Mouse (Mus musculus): ENCODE measurements around the gene Rad23b.

DNA sequence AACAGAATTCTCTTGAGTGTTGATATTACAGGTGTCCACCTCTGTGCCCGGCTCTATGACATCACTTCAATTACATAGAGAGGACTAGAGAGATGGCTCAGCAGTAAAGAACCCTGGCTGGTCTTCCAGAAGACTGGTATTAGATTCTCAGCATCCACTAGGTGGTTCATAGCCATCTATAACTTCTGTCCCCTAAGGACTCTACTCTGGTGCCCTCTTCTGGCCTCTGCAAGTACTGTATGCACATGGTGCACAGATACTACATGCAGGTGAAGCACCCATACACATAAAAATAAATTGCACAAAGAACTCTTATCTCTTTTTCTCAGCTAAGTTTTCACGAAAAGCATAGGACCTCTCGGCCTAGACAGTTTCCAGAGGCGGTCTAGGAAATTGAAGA lies 14.5 kb downstream of the Rad23b start:
- TF ChIP-seq POLR2A (IDR thresholded peaks at IDR 0.05; ENCODE audit: borderline replicate concordance, insufficient read depth, low read length) (no peak), CTCF (IDR thresholded peaks at IDR 0.05; ENCODE audit: borderline replicate concordance, insufficient read depth, low read depth, low read length) (no peak; the same call in 1 of the 2 replicates)

Data from cerebellum, adult 2 months (tissue).